9 mouse cellular contexts compared by ENCODE assay signal in the genomic region with DNA sequence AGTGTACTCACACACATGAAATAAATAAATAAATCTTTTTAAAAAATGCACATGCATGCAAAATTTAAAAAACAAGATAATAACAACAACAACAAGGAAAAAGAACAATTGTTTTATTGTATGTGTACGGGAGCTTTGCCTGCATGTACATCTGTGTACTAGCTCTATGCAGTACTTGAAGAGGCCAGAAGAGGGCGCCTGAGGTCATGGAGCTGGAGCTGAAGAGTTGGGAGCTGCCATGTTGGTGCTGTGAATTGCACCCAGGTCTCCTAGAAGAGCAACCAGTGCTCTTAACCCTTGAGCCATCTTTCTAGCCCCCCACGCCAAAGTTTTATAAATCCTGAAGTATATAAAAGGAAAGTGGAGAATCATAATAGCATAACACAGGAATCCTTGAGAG. TPM values are rescaled to one million over a fixed set of nuclear protein-coding genes. Genes with fewer than 3 reads are reported as not detected.
A peak's percentile ranks its signal among the peaks of the same experiment; 100 is the strongest.
DNase-seq lines count a peak whose midpoint lies in the region; ATAC-seq and TF ChIP-seq lines count a peak whose summit lies in the region.
"Had no signal": no experiment of that assay in that cellular context is flagged by ENCODE, and none has a peak within 500 bp of the region (broad histone marks: within the 10 kb centered on the region; RNA-seq: fewer than 3 reads in every experiment).

No protein-coding gene starts in this region.

- no peaks in the 10 kb centered on the region for H3K27me3 ChIP-seq in lung, embryonic 14.5 days (ENCODE audit: insufficient read depth, low read length)
- H3K27me3 ChIP-seq in small intestine, adult 2 months (ENCODE audit: control insufficient read depth, insufficient read depth, low read length): no peaks in the 10 kb centered on the region

- no peak overlapping the region for H3K4me2 ChIP-seq in lung, embryonic 14.5 days

- no peak overlapping the region for H3K9ac ChIP-seq in lung, embryonic 14.5 days

- no peaks in the 10 kb centered on the region for H3K36me3 ChIP-seq in lung, embryonic 14.5 days (ENCODE audit: insufficient read depth)
- H3K36me3 ChIP-seq in small intestine, adult 2 months (ENCODE audit: control insufficient read depth, insufficient read depth, low read length): no peaks in the 10 kb centered on the region

- TF ChIP-seq POLR2A in small intestine, adult 2 months (IDR thresholded peaks at IDR 0.05; ENCODE audit: low read depth, low read length): no peak

- H3K27ac ChIP-seq in lung, embryonic 14.5 days (ENCODE audit: low read depth): no peak overlapping the region
- H3K27ac ChIP-seq in small intestine, adult 2 months (ENCODE audit: insufficient read depth, low read depth, low read length): no peak overlapping the region

- TF ChIP-seq CTCF in lung, embryonic 14.5 days (IDR thresholded peaks at IDR 0.05; ENCODE audit: low read depth): peak; percentile 61
- TF ChIP-seq CTCF in small intestine, adult 2 months (IDR thresholded peaks at IDR 0.05; ENCODE audit: extremely low read depth, insufficient read length, insufficient replicate concordance, low read depth, low read length): peak; percentile 71; the same call in 1 of the 2 replicates

- no peaks in the 10 kb centered on the region for H3K9me3 ChIP-seq in lung, embryonic 14.5 days (ENCODE audit: low read depth, low read length)

- WGBS in lung, embryonic 14.5 days: 64% methylated on average over 3 of the region's 3 CpGs
- 68% methylated on average over 3 of the region's 3 CpGs for WGBS in small intestine, adult 2 months

- H3K4me3 ChIP-seq in lung, embryonic 14.5 days (ENCODE audit: low read depth, low read length): no peak overlapping the region
- H3K4me3 ChIP-seq in small intestine, adult 2 months (ENCODE audit: low read depth, low read length): no peak overlapping the region
- H3K4me3 ChIP-seq: erythroblast, embryonic 14.5 days had no signal

- no peak for ATAC-seq in lung, embryonic 14.5 days (ENCODE audit: insufficient read depth)

- DNase-seq in cerebellum, postnatal 10 days: peak; percentile 57 to 65
- no peak for DNase-seq in cerebellum, postnatal 36 days
- DNase-seq in lung, embryonic 14.5 days: peak; percentile 62
- DNase-seq in lung, adult 18-20 months: no peak
- peak; percentile 51 for DNase-seq in c-Kit-positive CD71-positive TER-119-positive erythroid progenitor cells, embryonic 14.5 days (ENCODE audit: low spot score)
- DNase-seq in layer of hippocampus, postnatal 10 days (ENCODE audit: low spot score in 2 of 2): no peak
- DNase-seq in ovary, postnatal 14 days (ENCODE audit: low spot score): no peak

- H3K4me1 ChIP-seq in lung, embryonic 14.5 days (ENCODE audit: insufficient read depth): peaks cover 8% of the 10 kb centered on the region
- H3K4me1 ChIP-seq in small intestine, adult 2 months (ENCODE audit: control insufficient read depth, insufficient read depth, insufficient read length, low read length): peaks cover 11% of the 10 kb centered on the region

RNA-seq across cellular contexts. Expression of gene H3f3a, which starts 39.1 kb away (rescaled TPM):
- 2,358 and 2,465 TPM in 2 replicates for polyA plus RNA-seq in lung, embryonic 14.5 days (2014; fragmentation: Nextera tagmentation; extraction: Ambion mirVana)
- polyA plus RNA-seq in small intestine, adult 2 months (2012; rRNA removed): 156 and 262 TPM in 2 replicates
- 100 to 1,000 TPM; 476 to 478 TPM for total RNA-seq in layer of hippocampus, postnatal 10 days (2021)

RNA-seq across cellular contexts. Expression of gene Acbd3, which starts 48.8 kb away (rescaled TPM):
- polyA plus RNA-seq in lung, embryonic 14.5 days (2014; fragmentation: Nextera tagmentation; extraction: Ambion mirVana): 26.3 and 27.0 TPM in 2 replicates
- 5.5 and 10.7 TPM in 2 replicates for polyA plus RNA-seq in small intestine, adult 2 months (2012; rRNA removed)
- total RNA-seq in layer of hippocampus, postnatal 10 days (2021): 10 to 100 TPM; 32.8 TPM

Comparison
In these comparisons a context has a peak if more than half of its experiments do, and no peak if none do; other contexts are left out.
1. DNase-seq: peak in cerebellum, postnatal 10 days (2 of 2), lung, embryonic 14.5 days (single experiment) and c-Kit-positive CD71-positive TER-119-positive erythroid progenitor cells, embryonic 14.5 days (single experiment); none in cerebellum, postnatal 36 days (0 of 2), lung, adult 18-20 months (0 of 2), layer of hippocampus, postnatal 10 days (0 of 2) and ovary, postnatal 14 days (single experiment).